Mouse (Mus musculus) telencephalon, adult 2 months (tissue): ENCODE results near the gene Alyref.

Source experiments
- DNase-seq: peaks from one replicate; pipeline ENCODE4 v3.0.0-alpha.2; 2011; ENCODE audit warnings: low read depth, low spot score

Alyref gene

GRCm38 (mm10) chr11:120626785-120627467 is 28.8 kb upstream of the Alyref start:
- no peak for DNase-seq

- no peak for DNase-seq
Observed at GRCm38 (mm10) chr11:120625152-120625775, 27.1 kb upstream of the Alyref start, which contains the start of gene Sirt7. TSS of gene Sirt7 (minus strand) at chr11:120625240.

- peak; percentile 79 for DNase-seq
Observed at GRCm38 (mm10) chr11:120624680-120625111, 26.5 kb upstream of the Alyref start.

DNA sequence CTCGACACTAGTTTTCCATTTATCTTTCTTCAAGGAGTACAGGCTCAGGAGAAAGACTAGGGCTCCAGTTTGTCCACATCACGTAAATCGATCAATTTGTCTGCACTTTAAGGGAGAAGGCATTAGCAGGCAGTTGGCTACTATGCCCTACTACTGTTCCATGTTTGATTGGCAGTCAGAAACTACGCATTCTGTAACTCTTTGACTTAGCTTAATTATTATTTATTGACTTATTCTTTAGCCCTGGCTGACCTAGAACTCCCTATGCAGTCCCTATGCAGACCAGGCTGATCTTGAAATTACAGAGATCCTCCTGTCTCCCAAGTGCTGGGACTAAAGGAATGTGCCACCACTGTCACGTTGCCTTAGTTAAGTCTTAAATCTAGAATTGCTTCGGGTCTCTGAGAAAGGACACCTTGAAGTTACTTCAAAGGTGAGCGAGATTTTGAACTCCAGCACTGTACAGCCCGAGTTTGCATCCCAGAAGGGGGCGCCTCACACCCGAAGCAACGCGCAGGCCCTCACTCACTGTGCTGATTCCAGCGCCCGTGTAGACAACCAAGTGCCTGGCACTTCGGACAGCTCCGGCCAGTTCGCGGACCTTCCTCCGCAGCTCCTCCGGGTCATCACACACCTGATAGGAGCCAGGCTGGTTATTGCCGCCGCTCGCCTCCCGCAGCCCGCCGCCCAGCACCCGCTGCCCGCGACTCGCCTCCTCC is 26.0 kb upstream of the Alyref start:
- DNase-seq, result no peak

GRCm38 (mm10) chr11:120622805-120623204 is 24.6 kb upstream of the Alyref start:
- DNase-seq, result no peak

- DNase-seq, result no peak
Observed at GRCm38 (mm10) chr11:120620195-120620594, 22.0 kb upstream of the Alyref start.

- DNase-seq, result no peak
Observed at GRCm38 (mm10) chr11:120618619-120619535, 20.7 kb upstream of the Alyref start.

- peak; percentile 78 for DNase-seq
Observed at GRCm38 (mm10) chr11:120617519-120618112, 19.5 kb upstream of the Alyref start, which contains the start of gene Pcyt2. TSS of gene Pcyt2 (minus strand) at chr11:120617936.

GRCm38 (mm10) chr11:120616617-120617294 is 18.6 kb upstream of the Alyref start:
- no peak for DNase-seq

DNA sequence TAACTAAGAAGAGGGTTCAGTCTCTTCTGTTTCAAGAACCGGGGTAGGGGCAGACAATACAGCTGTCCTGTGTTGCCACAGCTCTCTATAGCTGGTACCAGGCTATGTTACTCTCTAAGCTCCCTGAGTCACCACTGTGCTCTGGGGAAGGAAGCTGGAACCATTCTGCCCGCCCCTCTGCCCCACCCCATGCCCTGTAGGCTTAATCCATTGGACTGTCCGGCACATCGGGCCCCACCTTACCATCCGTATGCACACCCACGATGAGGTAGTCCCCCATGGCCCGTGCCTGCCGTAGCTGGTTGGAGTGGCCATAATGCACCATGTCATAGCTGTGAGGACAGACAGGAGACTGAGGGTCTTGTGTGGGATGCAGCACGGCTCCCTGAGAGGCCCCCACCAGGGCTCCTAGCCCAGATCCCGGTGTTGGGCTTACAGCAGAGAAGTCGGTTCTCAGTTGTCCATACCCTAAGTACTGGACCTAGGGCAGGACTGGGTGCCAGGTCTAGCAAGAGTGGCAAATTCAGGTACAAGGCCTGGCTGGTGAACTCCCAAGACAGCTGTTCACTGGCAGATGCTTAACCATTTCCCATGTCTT is 17.5 kb upstream of the Alyref start:
- DNase-seq, result no peak

DNA sequence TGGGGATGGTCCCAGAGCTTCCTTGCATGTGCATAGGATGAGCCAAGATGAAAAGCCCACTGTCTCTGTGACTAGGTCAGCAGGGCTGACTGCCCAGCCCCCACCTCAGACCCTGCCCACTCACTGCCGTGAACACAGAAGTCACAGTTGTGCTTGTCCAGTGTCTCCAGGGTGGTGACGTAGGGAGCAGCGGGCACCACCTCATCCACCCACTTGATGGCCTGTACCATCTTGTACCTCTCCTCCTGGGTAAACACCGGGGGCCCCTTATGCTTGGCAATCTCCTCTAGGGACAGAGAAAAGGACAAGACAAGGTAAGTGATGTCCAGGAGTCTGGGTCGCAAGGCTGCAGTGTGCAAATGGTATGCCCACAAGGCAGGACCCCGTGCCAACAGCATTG is 17.0 kb upstream of the Alyref start:
- DNase-seq, result no peak

DNA sequence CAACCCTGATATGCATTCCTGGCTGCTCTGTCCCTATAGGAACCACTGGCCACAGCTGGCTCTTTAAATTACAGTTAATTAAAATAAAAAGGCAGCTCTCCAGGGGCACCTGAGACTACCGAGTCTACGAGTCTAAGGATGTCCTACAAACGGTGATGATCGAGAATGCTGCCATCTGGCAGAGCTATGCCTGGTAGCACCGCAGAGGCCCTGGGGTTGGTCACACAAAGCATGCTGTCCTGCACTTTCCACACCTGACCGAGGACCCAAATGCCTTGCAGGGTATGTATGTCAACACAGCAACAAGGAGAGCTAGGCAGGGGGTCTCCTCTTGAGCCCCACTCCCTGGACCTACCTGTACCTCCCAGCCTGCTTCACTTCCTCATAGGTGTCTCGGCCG is 15.8 kb upstream of the Alyref start:
- no peak for DNase-seq

- no peak for DNase-seq
Observed at GRCm38 (mm10) chr11:120613481-120613972, 15.4 kb upstream of the Alyref start.

DNA sequence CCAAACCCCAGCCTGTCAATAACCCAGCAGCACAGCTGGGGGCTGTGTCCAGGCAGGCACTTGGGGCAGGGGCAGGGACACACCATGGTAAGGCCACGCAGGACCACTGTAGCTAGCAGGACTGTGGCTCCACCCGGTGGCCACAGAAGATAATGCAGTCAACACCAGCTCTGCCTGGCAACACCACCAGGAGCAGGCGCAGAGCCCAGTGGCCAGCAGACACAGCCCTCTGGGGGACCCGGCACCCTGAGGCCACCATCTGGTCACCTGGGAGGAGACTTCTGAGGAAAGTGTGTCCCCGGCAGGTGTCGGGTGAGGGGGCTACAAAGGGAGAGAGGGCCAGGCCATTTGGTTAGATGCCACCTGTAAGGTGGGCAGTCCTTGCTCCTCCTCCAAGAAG is 14.6 kb upstream of the Alyref start:
- no peak for DNase-seq

GRCm38 (mm10) chr11:120610477-120611046 is 12.4 kb upstream of the Alyref start:
- DNase-seq, result no peak

- DNase-seq, result no peak
Observed at GRCm38 (mm10) chr11:120609250-120609649, 11.1 kb upstream of the Alyref start.

GRCm38 (mm10) chr11:120608241-120609034 is 10.3 kb upstream of the Alyref start, which contains the start of gene Npb:
TSS of gene Npb (plus strand) at chr11:120608477.
- no peak for DNase-seq

DNA sequence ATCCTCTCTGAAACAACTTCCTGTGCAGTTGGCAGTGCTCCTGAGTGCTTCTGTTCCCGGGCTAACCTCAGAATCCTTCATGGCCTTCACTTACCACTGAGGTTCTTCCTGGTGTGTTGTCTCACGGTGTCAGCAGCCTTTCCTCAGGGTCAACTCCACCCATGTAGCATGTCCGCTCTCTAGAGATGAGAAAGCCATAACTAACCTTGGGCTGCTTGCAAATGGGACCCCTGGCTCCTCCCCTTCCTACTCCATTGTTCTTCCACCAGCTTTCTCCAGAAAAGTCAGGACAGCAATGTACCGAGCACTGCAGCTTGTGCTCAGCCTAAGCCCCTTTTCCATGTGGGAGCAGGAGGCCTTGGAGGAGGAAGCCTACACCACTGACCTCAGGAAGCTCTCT is 8.6 kb upstream of the Alyref start:
- no peak for DNase-seq

- no peak for DNase-seq
Observed at GRCm38 (mm10) chr11:120605667-120606066, 7.5 kb upstream of the Alyref start.
